Mouse (Mus musculus) spleen, adult 2 months (tissue): ENCODE data around the gene Unc50. TPM values are rescaled to one million over a fixed set of nuclear protein-coding genes. Genes with fewer than 3 reads are reported as not detected.

ENCODE experiments used
- DNase-seq, 2 experiments: peaks; one replicate each; pipeline versions ENCODE4 v3.0.0 to v3.0.0-alpha.2; 2012 to 2021; ENCODE audit warnings: low spot score in 2 of 2, low read depth in 1 of 2
- H3K27ac ChIP-seq: fragments of 200-500 bp; 2 replicates; pipeline ENCODE4 v1.5.1; 2012; ENCODE audit warnings: low read length, inconsistent platforms; ENCODE audit not compliant: insufficient read depth
- H3K27me3 ChIP-seq: fragments of 200-500 bp; 2 replicates; pipeline ENCODE4 v1.6.1; 2012; ENCODE audit warnings: mild to moderate bottlenecking, moderate library complexity, low read length, inconsistent platforms; ENCODE audit not compliant: control insufficient read depth, insufficient read depth
- H3K36me3 ChIP-seq: fragments of 200-500 bp; 2 replicates; pipeline ENCODE4 v1.6.1; 2012; ENCODE audit warnings: mild to moderate bottlenecking, low read length, inconsistent platforms; ENCODE audit not compliant: control insufficient read depth, insufficient read depth
- H3K4me1 ChIP-seq: fragments of 200-500 bp; 2 replicates; pipeline ENCODE4 v1.6.1; 2011; ENCODE audit warnings: inconsistent platforms; ENCODE audit not compliant: control insufficient read depth, insufficient read depth, insufficient read length
- H3K4me3 ChIP-seq: fragments of 200-500 bp; 2 replicates; pipeline ENCODE4 v1.5.1; 2011; ENCODE audit warnings: mild to moderate bottlenecking, inconsistent platforms; ENCODE audit not compliant: insufficient read depth, insufficient read length; ENCODE audit errors: extremely low read depth
- CTCF ChIP-seq: fragments of 200-500 bp; IDR thresholded peaks from 2 replicates; pipeline ENCODE4 v1.5.1; 2011; ENCODE audit warnings: mild to moderate bottlenecking, inconsistent platforms; ENCODE audit not compliant: insufficient read depth, insufficient read length, insufficient replicate concordance; ENCODE audit errors: extremely low read depth
- POLR2A ChIP-seq: fragments of 200-500 bp; IDR thresholded peaks from 2 replicates; pipeline ENCODE4 v1.6.1; 2011; ENCODE audit warnings: low read depth, low read length, inconsistent platforms
- WGBS: fragments of 180-500 bp; shearing (Covaris S2); methylation state at CpG from one replicate; pipeline ENCODE4 v1.1.7; 2018; 5-methylcytosine and 5-hydroxymethylcytosine counted together
- polyA plus RNA-seq: library from polyadenylated mRNA; depleted of rRNA; stranded (reverse); fragments of >200 nt; gene quantifications from 2 replicates; pipeline ENCODE4 v1.2.3, GENCODE M21; 2012

Unc50 gene
- polyA plus RNA-seq, 1 experiment, result 32.7 TPM

- H3K4me1 ChIP-seq, result no peaks in the 10 kb centered on the region
- no peak overlapping the region for H3K4me3 ChIP-seq
- no peak for DNase-seq
- peaks cover 28% of the 10 kb centered on the region for H3K36me3 ChIP-seq
- 91% methylated on average over 16 of the region's 16 CpGs for WGBS
- TF ChIP-seq POLR2A (no peak), CTCF (no peak)
- H3K27ac ChIP-seq, result no peak overlapping the region
- H3K27me3 ChIP-seq, result no peaks in the 10 kb centered on the region
Observed at GRCm38 (mm10) chr1:37442848-37443835, 13.2 kb downstream of the Unc50 start.

DNA sequence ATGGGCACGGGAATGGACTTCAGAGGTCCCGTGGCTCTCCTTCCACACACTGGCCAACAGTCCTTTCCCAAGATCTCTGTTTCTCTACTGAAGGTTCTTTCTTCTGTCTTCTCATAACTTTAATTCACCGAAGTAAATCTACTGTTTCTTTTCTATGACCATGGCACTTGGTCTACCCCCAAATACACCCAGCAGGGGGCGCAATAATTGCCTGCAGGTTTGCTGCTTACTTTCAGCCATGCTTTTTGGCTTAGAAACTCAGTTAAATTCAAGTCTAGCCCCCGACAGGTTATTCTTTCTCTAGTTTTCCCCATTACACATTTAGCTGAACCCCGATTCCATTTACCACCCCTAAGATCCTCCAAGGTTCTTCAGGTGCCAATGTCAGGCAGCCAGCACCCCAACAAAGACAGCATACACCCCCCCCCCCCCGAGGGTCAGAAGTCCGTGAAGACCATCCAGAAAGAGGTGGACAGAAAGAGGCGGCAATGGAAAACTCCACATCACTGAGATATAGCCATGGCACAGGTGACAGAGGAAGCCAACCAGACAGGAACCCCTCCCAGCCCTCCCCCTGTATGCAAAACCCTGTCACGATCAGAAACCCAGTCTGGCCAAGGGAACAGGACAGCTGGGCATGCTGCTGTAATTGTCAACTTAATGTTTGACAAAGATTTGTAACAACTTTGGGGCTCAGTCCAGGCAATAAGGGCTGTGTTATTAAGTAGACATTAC lies 18.6 kb downstream of the Unc50 start:
- DNase-seq, result peak; percentile 41 to 67
- Histone ChIP-seq H3K27ac (no peak overlapping the region), H3K4me3 (no peak overlapping the region), H3K27me3 (no peaks in the 10 kb centered on the region), H3K36me3 (peaks cover 30% of the 10 kb centered on the region), H3K4me1 (no peaks in the 10 kb centered on the region)
- WGBS, result 71% methylated on average over 10 of the region's 10 CpGs
- no peak for TF ChIP-seq POLR2A
- peak; percentile 48; the same call in 1 of the 2 replicates for TF ChIP-seq CTCF

DNA sequence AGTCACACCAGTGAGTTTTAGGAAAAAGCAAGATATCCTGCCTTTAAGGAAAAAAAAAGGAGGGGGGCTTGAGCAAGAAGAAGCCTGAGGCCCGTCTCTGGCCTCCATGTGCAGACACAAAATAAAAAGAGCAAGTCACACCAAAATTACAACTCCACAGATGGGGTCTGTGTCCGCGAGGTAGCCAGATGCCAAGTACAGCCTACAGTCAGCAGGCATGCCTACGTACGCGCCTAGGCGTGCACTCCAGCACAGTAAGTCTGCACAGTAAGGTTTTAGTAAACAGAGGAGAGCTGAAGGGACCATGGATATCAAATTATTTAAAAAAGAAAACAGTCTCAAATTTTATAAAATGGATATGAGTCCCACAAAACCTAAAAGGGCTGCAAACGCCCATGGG lies 21.3 kb downstream of the Unc50 start:
- Histone ChIP-seq H3K4me1 (no peaks in the 10 kb centered on the region), H3K27ac (no peak overlapping the region), H3K4me3 (no peak overlapping the region), H3K27me3 (no peaks in the 10 kb centered on the region), H3K36me3 (peaks cover 32% of the 10 kb centered on the region)
- TF ChIP-seq CTCF (no peak), POLR2A (no peak)
- WGBS, result 95% methylated on average over 8 of the region's 8 CpGs
- no peak for DNase-seq

DNA sequence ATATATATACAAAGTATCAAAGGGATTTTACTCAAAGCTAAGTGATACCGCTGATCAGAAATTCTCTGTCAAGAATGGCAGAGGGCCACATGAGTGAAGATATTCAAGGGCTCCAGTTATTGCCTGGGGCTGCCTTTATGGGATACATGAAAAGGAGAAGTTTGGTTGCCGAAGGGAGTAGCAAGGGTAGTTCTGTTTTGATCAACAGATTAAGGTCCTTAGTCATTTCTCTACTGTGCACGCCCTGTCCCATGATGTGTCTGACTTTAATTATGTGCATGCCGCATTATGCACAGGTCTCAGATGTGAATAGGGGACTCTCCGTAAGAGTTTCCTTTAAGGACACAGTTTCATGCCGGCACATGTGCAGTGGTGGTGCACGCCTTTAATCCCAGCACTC lies 27.6 kb downstream of the Unc50 start:
- H3K36me3 ChIP-seq, result peaks cover 23% of the 10 kb centered on the region
- TF ChIP-seq POLR2A (no peak), CTCF (no peak)
- H3K27me3 ChIP-seq, result no peaks in the 10 kb centered on the region
- H3K27ac ChIP-seq, result no peak overlapping the region
- DNase-seq, result no peak
- WGBS, result 86% methylated on average over 7 of the region's 7 CpGs
- H3K4me3 ChIP-seq, result no peak overlapping the region
- H3K4me1 ChIP-seq, result no peaks in the 10 kb centered on the region

DNA sequence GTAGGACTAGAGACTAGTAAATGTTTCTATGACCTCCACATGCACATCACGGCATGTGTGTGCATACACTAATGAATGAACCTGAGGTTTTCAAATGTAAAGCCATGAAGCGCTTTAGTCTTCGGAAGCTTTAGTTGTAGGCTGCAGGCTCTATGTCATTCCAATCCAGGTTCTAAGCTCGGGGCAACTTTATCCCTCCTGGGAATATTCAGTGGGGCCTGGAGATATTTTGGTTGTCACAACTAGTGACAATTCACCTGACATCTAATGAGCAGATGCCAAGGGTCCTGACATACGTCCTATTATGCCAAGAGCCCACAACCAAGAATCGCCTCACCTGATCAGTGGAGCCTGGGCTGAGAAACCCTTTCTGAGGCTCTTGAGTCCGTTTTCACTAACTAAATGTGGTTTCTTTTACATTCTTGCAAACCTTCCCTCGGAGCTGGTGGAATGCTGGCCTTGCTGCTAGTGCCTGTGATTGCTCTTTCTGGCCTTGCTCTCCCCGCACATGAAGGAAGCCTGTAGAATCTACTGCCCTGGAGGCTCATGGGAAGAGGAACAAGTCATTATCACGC lies 35.0 kb downstream of the Unc50 start:
- no peak for DNase-seq
- Histone ChIP-seq H3K4me3 (no peak overlapping the region), H3K36me3 (peaks cover 5% of the 10 kb centered on the region; the same call in 1 of the 2 replicates), H3K27me3 (no peaks in the 10 kb centered on the region), H3K4me1 (peaks cover 4% of the 10 kb centered on the region), H3K27ac (no peak overlapping the region)
- TF ChIP-seq POLR2A (no peak), CTCF (no peak)
- 90% methylated on average over 10 of the region's 10 CpGs for WGBS

DNA sequence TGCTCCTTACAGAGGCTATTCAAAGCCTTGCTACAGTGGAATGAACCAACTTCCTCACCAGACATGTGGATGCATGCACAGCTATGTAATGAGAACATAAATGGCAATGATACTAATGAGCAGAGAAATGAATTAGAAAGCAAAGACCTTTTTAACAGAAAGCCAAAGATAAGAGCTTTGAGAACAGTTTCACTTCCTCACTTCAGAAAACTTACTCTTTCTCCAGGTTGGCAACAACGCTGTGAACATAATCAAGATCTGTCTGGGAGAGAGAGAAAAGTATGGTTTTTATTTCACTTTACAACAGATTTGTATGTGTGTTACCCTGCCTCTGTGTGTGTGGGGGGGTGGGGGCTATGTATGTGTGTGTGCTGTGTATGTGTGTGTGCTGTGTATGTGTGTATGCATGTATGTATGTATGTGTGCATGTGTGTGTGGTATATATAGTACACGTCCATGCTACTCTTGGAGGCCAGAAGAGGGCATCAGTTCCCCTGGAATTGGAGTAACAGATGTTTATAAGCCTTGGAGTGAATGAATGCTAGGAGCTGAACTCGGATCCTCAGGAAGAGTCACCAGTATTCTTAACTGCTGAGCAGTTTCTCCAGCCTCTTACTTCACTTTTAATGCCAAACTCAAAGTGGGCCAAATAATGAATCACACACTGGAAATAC lies 36.5 kb downstream of the Unc50 start:
- no peak for DNase-seq
- WGBS, result 64% methylated on average over 3 of the region's 3 CpGs
- peaks cover 3% of the 10 kb centered on the region; the same call in 1 of the 2 replicates for H3K36me3 ChIP-seq
- no peak overlapping the region for H3K4me3 ChIP-seq
- H3K4me1 ChIP-seq, result peaks cover 8% of the 10 kb centered on the region
- no peak for TF ChIP-seq CTCF
- no peak for TF ChIP-seq POLR2A
- 0 out of 2 replicates have a peak overlapping the region, but pooled peaks have one; percentile 45 for H3K27ac ChIP-seq
- no peaks in the 10 kb centered on the region for H3K27me3 ChIP-seq
